Mouse (Mus musculus) cerebellum, adult 2 months (tissue): Measurements from ENCODE around the gene Itih1. TPM values are rescaled to one million over a fixed set of nuclear protein-coding genes. Genes with fewer than 3 reads are reported as not detected.

Experiments used
- DNase-seq, 2 experiments: peaks; one replicate each; pipeline ENCODE4 v3.0.0; 2021
- H3K27ac ChIP-seq: fragments of 200-500 bp; 2 replicates; pipeline ENCODE4 v1.5.1; 2012; ENCODE audit warnings: low read length, control low read depth, inconsistent platforms; ENCODE audit not compliant: insufficient read depth
- H3K27me3 ChIP-seq: fragments of 200-500 bp; 2 replicates; pipeline ENCODE4 v1.6.1; 2012; ENCODE audit warnings: inconsistent platforms, mild to moderate bottlenecking, low read length, moderate library complexity; ENCODE audit not compliant: control insufficient read depth, insufficient read depth
- H3K4me1 ChIP-seq: fragments of 200-500 bp; 2 replicates; pipeline ENCODE4 v1.6.1; 2011; ENCODE audit warnings: low read length; ENCODE audit not compliant: control insufficient read depth, insufficient read depth
- H3K4me3 ChIP-seq: fragments of 200-500 bp; replicated peaks from 2 replicates; pipeline ENCODE3; 2011; ENCODE audit warnings: mild to moderate bottlenecking, low read depth, low read length, control low read depth; ENCODE audit not compliant: insufficient read depth
- CTCF ChIP-seq: fragments of 200-500 bp; IDR thresholded peaks from 2 replicates; pipeline ENCODE4 v1.5.1; 2011; ENCODE audit warnings: low read depth, mild to moderate bottlenecking, control low read depth, low read length, moderate library complexity, borderline replicate concordance; ENCODE audit not compliant: insufficient read depth
- POLR2A ChIP-seq: fragments of 200-500 bp; IDR thresholded peaks from 2 replicates; pipeline ENCODE4 v1.6.1; 2011; ENCODE audit warnings: low read length, control low read depth, borderline replicate concordance; ENCODE audit not compliant: insufficient read depth
- WGBS: fragments of 180-500 bp; shearing (Covaris S2); methylation state at CpG from one replicate; pipeline ENCODE4 v1.1.7; 2018; 5-methylcytosine and 5-hydroxymethylcytosine counted together
- polyA plus RNA-seq: library from polyadenylated mRNA; depleted of rRNA; stranded (reverse); fragments of >200 nt; gene quantifications from 2 replicates; pipeline ENCODE4 v1.2.3, GENCODE M21; 2012

Itih1 gene
- polyA plus RNA-seq, 1 experiment, result not detected

- Histone ChIP-seq H3K4me3 (no peak overlapping the region), H3K27me3 (no peaks in the 10 kb centered on the region), H3K4me1 (no peaks in the 10 kb centered on the region), H3K27ac (no peak overlapping the region)
- TF ChIP-seq CTCF (no peak), POLR2A (no peak)
- WGBS, result 81% methylated on average over 2 of the region's 2 CpGs
- DNase-seq, result no peak
These were observed 1.7 kb upstream of the Itih1 start for GRCm38 (mm10) chr14:30944745-30945144.

- TF ChIP-seq CTCF, result peak; percentile 42; the same call in 1 of the 2 replicates
- TF ChIP-seq POLR2A, result no peak
- H3K27me3 ChIP-seq, result no peaks in the 10 kb centered on the region
- H3K4me1 ChIP-seq, result no peaks in the 10 kb centered on the region
- DNase-seq, result peak; percentile 15 to 25
- no peak overlapping the region for H3K4me3 ChIP-seq
- H3K27ac ChIP-seq, result no peak overlapping the region
- 63% methylated on average over 11 of the region's 11 CpGs for WGBS
These were observed 978 bp upstream of the Itih1 start for GRCm38 (mm10) chr14:30943860-30944674.

GRCm38 (mm10) chr14:30942254-30942653 lies 835 bp downstream of the Itih1 start:
- Histone ChIP-seq H3K27me3 (no peaks in the 10 kb centered on the region), H3K27ac (no peak overlapping the region), H3K4me3 (no peak overlapping the region), H3K4me1 (no peaks in the 10 kb centered on the region)
- no peak for DNase-seq
- no peak for TF ChIP-seq CTCF
- no peak for TF ChIP-seq POLR2A
- WGBS, result 95% methylated on average over 4 of the region's 4 CpGs

GRCm38 (mm10) chr14:30933351-30933750 lies 9.7 kb downstream of the Itih1 start:
- Histone ChIP-seq H3K4me1 (no peaks in the 10 kb centered on the region), H3K4me3 (no peak overlapping the region)

DNA sequence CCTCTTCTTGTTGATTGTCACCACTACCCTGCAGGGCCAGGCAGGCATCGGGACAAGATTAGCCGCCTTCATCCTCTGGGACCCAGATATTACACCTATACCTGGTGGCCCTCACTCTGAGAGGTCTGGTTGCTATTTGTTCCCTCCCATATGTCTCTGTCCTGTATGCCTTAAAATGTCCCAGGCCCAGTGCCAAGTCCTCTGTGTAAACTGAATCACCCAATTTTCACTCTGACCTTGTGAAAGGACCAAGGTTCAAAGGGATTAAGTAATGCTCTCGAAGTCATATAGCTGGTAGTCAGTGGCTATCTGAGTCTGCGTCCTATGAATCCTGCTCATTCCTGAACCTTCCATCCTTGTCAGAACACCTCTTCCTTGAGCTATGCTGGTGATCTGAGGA lies 12.7 kb downstream of the Itih1 start:
- Histone ChIP-seq H3K4me1 (no peaks in the 10 kb centered on the region), H3K27ac (no peak overlapping the region), H3K27me3 (no peaks in the 10 kb centered on the region), H3K4me3 (no peak overlapping the region)
- DNase-seq, result no peak
- WGBS, result 92% methylated on average over 4 of the region's 4 CpGs
- TF ChIP-seq CTCF (no peak), POLR2A (no peak)

More at GRCm38 (mm10) chr14:30933351-30933750, 9.7 kb downstream of the Itih1 start:
- WGBS, result 87% methylated on average over 9 of the region's 9 CpGs
- no peak for DNase-seq
- no peak for TF ChIP-seq CTCF
- TF ChIP-seq POLR2A, result no peak
- Histone ChIP-seq H3K27ac (no peak overlapping the region), H3K27me3 (no peaks in the 10 kb centered on the region)

DNA sequence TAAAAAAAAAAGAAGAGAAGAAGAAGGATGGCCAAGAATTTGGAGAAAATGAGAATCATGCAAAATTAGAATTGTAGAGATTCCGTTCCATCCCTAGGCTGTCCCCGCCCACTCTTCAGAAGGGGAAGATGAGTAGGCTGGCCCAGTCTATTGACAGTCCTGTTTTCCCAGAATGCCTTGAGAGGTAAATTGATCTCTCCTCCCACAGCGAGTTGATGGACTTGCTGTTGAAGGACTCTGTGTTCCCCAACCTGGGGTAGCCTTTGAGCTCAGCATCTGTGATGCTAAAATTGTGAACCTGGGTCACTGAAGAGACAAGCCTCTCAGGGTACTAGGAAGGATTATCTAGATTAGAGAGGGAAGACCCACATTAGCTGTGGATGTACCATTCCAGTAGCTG lies 17.6 kb downstream of the Itih1 start:
- no peak overlapping the region for H3K27ac ChIP-seq
- H3K4me3 ChIP-seq, result no peak overlapping the region
- TF ChIP-seq CTCF, result no peak
- no peak for TF ChIP-seq POLR2A
- H3K4me1 ChIP-seq, result no peaks in the 10 kb centered on the region
- no peak for DNase-seq
- no peaks in the 10 kb centered on the region for H3K27me3 ChIP-seq
- 94% methylated on average over 3 of the region's 3 CpGs for WGBS

- 58% methylated on average over 6 of the region's 6 CpGs for WGBS
- TF ChIP-seq CTCF (no peak), POLR2A (no peak)
- Histone ChIP-seq H3K27me3 (no peaks in the 10 kb centered on the region), H3K4me1 (no peaks in the 10 kb centered on the region), H3K4me3 (no peak within 1 kb of the TSS), H3K27ac (no peak within 1 kb of the TSS)
- DNase-seq, result peak; percentile 10 to 50
These were observed 19.5 kb downstream of the Itih1 start, which contains the start of gene Itih3 for GRCm38 (mm10) chr14:30923375-30924105. TSS of gene Itih3 (minus strand) at chr14:30923760.
